Mouse (Mus musculus) inflammation-experienced regulatory T-cells (primary cell): ENCODE data around the gene Gm884. TPM values are rescaled to one million over a fixed set of nuclear protein-coding genes. Genes with fewer than 3 reads are reported as not detected.

ENCODE experiments used
- polyA plus RNA-seq, 2 experiments: library from polyadenylated mRNA; unstranded; fragments of 100-300 nt; shearing (Covaris generic); gene quantifications; one replicate each; pipeline ENCODE4 v1.2.1; 2017

Gm884 gene
- under 1 TPM in 1 of 2 experiments, not detected in 1; 0.43 TPM for polyA plus RNA-seq

DNA sequence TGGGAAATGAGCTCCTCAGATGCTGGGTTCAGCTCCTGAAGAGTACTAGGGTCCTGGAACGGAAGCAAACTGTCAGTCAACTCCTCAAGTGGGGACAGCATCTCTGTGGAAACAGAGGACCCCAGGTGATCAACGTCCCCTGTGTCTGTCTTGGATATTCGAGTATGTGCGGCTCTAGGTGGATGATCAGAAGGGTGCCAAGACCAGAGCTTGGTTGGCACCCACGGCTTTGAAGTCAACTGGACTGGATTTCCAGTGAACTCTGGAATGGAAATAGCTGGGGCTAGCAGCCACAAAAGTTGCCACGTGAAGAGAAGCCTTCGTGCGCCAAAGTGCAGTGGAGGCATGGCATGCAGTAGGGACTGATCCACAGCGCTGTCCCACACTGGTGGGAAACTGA is at the start of gene Gm884:
Gm884 (minus strand) TSS at position 101 of the 400 bp plus-strand sequence.

DNA sequence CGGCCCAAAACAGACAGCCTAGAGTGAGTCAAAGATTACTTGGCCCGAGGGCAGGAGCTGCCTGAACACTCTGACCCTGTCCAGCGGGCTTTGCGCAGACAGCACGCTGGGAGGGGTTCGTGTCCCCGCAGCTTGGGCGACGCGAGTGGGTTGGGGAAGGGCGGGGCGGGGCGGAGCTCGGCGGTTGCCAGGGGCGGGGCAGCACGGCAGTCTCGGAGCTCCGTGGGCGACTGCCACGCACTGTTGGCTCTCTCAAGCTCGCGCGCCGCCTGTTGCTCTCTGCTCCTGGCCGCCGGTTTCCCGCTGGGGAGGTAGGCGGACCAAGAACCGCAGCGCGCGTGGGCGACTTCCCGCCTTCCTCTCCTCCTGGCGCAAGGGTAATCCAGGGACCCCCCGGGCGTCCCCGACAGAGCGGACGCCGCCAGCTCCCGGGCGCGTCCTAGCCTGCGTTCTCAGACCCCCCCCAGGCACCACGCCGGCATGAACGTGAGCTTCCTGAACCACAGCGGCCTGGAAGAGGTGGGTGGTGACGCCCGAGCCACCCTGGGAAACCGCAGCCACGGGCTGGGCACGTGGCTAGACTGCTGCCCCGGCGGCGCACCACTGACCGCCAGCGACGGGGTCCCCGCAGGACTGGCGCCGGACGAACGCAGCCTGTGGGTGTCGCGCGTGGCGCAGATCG is 28.5 kb upstream of the Gm884 start, which contains the start of gene Rprml:
Rprml (plus strand) TSS at position 270 of the 682 bp plus-strand sequence.

DNA sequence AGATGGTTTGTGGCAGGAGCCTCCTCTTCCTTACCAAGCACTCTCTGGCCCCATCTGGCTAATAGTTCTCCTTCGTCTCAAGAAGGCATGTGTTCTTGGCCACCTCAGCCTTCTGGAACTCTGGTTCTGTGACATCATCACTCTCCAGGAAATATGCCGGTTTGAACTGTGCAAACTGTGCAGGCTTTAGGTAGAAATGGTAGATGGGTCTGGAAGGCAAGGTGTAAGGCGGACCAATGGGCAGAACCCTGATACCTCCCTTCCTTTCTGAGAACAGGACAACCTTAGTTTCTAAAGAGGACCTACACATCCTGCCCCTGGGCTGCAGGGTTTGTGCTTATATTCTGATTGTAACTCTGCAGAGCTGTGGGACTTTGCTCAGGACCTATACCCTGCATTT is 17.9 kb upstream of the Gm884 start, which contains the start of gene Lyzl6:
Lyzl6 (minus strand) TSS at position 101 of the 400 bp plus-strand sequence.

DNA sequence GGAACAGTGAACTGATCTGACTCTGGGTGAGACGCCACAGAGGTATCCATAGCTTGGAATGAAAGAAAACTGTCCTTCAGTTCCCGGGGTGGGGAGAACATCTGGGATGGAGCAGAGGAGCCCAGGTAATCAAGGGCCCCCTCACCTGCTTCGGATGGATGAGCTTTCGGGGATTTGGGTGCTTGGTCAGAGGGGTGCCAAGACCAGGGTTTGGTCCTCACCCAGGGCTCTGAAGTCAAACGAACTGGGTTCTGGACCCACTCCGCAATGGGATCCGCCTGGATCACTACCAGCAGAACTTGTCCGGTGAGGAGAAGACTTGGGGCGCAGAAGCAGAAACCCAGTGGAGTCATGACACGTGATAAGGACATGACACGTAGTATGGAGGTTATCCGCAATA is 116.4 kb downstream of the Gm884 start, which contains the start of gene Lrrc37a:
Lrrc37a (minus strand) TSS at position 101 of the 400 bp plus-strand sequence.

Other genes starting within 250 kb of the Gm884 start
- gene Plekhm1, start 208.5 kb downstream of the Gm884 start, polyA plus RNA-seq, result 10 to 100 TPM; 15.7 to 24.0 TPM
- under 1 TPM; 0.05 to 0.51 TPM for gene Lrrc37a, start 116.5 kb downstream of the Gm884 start, polyA plus RNA-seq
- gene Lyzl6, start 17.8 kb upstream of the Gm884 start, polyA plus RNA-seq, result not detected
- gene Rprml, start 28.4 kb upstream of the Gm884 start, polyA plus RNA-seq, result not detected
- 100 to 1,000 TPM; 101 to 113 TPM for gene Gosr2, start 76.8 kb upstream of the Gm884 start, polyA plus RNA-seq
- under 1 TPM in 1 of 2 experiments, not detected in 1; 0.93 TPM for gene Wnt9b, start 128.7 kb upstream of the Gm884 start, polyA plus RNA-seq
- 1 to 10 TPM; 3.1 to 7.6 TPM for gene Wnt3, start 153.0 kb upstream of the Gm884 start, polyA plus RNA-seq